Mouse (Mus musculus): Measurements from ENCODE around the gene Cd59b. TPM values are rescaled to one million over a fixed set of nuclear protein-coding genes. Genes with fewer than 3 reads are reported as not detected.
"Not testable (repeated sequence)": the region's sequence is repeated elsewhere in the genome, so short reads cannot be mapped to it uniquely, and the experiment has no call there.

Cd59b gene
- total RNA-seq, 1 experiment from 2014 or later = not detected

GRCm38 (mm10) chr2:104060996-104061395, 8.7 kb upstream of the Cd59b start:
- ATAC-seq (ENCODE audit: extremely low read depth, insufficient number of reproducible peaks, low FRiP score, poor library complexity, severe bottlenecking) = no peak

- ATAC-seq (ENCODE audit: extremely low read depth, insufficient number of reproducible peaks, low FRiP score, poor library complexity, severe bottlenecking) = no peak
Measured at GRCm38 (mm10) chr2:104062665-104063064, 7.0 kb upstream of the Cd59b start.

DNA sequence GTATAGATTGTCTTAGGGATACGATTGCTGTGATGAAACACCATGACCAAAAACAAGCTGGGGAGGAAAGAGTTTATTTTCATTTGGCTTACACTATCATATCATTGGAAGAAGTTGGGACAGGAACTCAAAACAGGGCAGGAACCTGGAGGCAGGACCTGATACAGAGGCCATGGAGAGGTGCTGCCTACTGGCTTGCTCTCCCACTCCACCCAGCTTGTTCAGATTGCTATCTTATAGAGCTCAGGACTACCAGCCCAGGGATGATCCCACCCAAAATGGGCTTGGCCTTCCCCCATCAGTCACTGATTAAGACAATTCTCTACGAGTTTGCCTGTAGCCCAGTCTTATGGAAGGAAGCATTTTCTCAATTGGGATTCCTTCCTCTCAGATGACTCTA, 5.5 kb upstream of the Cd59b start:
- ATAC-seq (ENCODE audit: extremely low read depth, insufficient number of reproducible peaks, low FRiP score, poor library complexity, severe bottlenecking) = no peak

DNA sequence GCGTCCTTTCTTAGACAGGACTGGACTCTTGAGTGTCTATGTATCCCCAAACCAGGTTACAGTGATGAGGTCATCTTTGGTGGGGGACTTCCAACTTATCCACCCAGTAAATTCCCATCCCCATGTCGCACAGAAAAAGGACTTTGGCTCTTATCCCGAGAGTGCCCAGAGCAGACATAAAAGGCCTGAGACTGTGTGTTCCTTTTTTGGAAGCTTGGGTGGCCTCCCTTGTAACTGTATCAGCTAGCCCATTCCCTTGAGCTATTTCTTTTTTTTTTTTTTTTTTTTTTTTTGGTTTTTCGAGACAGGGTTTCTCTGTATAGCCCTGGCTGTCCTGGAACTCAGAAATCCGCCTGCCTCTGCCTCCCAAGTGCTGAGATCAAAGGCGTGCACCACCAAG, 4.1 kb upstream of the Cd59b start, which contains the start of gene Gm10912:
Gm10912 (plus strand) TSS at position 301 of the 400 bp plus-strand sequence.
- not testable (repeated sequence) for ATAC-seq (ENCODE audit: extremely low read depth, insufficient number of reproducible peaks, low FRiP score, poor library complexity, severe bottlenecking)

GRCm38 (mm10) chr2:104068450-104068849, 1.2 kb upstream of the Cd59b start, which contains the start of gene Gm10799:
Gene Gm10799, minus strand, starts transcription at chr2:104068550.
- ATAC-seq (ENCODE audit: extremely low read depth, insufficient number of reproducible peaks, low FRiP score, poor library complexity, severe bottlenecking) = not testable (repeated sequence)

GRCm38 (mm10) chr2:104078285-104078684, 8.6 kb downstream of the Cd59b start:
- not testable (repeated sequence) for ATAC-seq (ENCODE audit: extremely low read depth, insufficient number of reproducible peaks, low FRiP score, poor library complexity, severe bottlenecking)

- not testable (repeated sequence) for ATAC-seq (ENCODE audit: extremely low read depth, insufficient number of reproducible peaks, low FRiP score, poor library complexity, severe bottlenecking)
Measured at GRCm38 (mm10) chr2:104081436-104082050, 11.9 kb downstream of the Cd59b start.

- no peak for ATAC-seq (ENCODE audit: extremely low read depth, insufficient number of reproducible peaks, low FRiP score, poor library complexity, severe bottlenecking)
Measured at GRCm38 (mm10) chr2:104082474-104082873, 12.8 kb downstream of the Cd59b start.

DNA sequence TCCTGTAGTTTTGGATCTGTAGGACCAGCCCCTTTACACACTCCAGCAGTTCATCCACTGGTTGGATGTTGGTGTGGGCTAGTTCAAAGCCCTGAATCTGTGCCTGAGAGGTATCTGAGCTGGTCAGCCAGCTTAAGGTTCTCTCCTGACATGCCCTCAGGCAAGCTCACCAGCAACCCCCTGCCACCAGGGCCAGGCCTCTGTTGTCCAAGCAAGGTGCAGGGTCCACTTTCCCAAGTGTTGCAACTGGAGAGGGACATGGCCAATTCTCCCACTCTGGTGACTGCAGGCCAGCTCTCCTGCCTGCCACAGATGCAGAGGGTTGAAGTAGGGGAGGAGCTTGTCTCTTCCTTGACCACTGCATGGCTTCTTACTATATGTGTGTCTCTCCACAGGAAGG, 14.4 kb downstream of the Cd59b start:
- ATAC-seq (ENCODE audit: extremely low read depth, insufficient number of reproducible peaks, low FRiP score, poor library complexity, severe bottlenecking) = not testable (repeated sequence)

DNA sequence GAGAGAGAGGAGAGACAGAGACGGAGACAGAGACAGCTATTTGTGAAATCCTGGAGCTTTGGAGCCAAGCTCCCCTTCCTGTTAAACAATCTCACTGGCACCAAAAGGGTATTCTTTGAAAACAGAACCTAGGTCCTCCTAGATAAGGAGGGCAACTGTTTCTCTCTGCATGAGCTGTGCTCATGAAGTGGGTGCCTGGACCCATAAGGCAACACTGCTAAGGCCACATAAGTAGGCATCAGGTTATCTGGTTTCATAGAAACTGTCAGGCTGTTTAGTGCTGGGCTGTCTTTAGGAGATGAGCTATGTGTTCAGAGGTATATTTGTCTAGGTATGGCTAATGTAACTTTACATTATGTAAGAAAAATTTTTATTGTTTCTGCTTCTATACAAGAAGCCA, 17.9 kb downstream of the Cd59b start:
- not testable (repeated sequence) for ATAC-seq (ENCODE audit: extremely low read depth, insufficient number of reproducible peaks, low FRiP score, poor library complexity, severe bottlenecking)

- no peak for ATAC-seq (ENCODE audit: extremely low read depth, insufficient number of reproducible peaks, low FRiP score, poor library complexity, severe bottlenecking)
Measured at GRCm38 (mm10) chr2:104093305-104093704, 23.7 kb downstream of the Cd59b start.

DNA sequence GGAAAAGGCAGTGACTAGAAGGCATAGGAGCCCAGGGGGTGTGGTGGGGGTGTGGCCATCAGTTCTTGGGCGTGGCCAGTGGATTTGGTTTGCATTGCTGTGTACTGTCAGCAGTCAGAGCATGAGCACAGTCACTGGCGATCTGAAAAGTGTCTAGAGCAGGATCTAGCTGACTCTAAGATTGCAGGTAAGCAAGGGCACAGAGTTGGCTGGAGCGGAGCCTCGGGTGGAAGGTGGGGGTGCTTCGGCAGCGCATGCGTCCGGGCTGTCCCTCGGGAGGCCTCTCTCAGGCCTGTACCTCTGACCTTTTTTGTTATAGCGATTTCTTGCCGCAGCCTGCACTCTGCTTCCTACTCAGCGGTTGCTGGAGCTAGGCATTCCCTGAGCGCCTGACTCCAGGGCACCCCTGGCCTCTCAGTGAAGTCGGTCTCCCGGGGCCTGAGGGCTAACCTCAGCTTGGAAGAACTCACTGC, 26.1 kb downstream of the Cd59b start, which contains the start of gene Cd59a:
Cd59a (plus strand) TSS at position 61 of the 473 bp plus-strand sequence.
- ATAC-seq (ENCODE audit: extremely low read depth, insufficient number of reproducible peaks, low FRiP score, poor library complexity, severe bottlenecking) = no peak

DNA sequence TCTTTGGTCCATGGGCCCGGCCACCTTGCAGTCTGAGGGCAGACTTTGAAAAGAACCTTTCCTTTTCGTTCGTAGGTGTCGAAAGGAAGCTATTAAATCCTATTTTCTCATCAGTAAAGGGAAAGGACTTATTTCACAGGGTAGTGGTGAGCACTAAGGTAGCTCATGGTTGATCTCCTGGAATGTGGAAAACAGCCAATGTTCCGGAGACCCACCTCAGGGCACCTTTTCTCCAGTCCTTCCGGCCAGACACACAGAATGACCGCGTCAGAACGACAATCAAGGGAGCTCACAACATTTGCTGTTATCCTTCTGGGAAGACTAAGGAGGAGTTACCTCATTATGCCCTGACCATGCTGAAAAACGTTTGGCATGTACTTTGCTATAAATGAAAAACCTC, 26.6 kb downstream of the Cd59b start:
- ATAC-seq (ENCODE audit: extremely low read depth, insufficient number of reproducible peaks, low FRiP score, poor library complexity, severe bottlenecking) = no peak

DNA sequence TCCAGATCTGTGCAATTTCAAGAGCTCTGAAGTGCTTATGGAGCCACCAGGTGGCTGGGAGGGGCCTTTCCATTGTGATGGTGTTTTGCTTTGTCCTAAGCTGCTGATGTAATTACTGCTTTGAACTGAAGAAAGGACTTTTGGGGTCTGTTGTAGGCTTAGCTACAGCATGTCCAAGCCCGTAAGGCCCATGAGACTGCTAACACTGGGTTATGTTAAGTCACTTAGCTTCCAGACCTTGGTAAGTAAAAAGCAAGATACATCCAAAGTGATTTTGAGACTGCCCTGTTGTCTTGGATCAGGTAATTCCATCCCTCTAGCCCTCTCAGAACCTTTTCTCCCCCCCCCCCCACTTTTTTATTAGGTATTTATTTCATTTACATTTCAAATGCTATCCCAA, 27.1 kb downstream of the Cd59b start:
- ATAC-seq (ENCODE audit: extremely low read depth, insufficient number of reproducible peaks, low FRiP score, poor library complexity, severe bottlenecking) = not testable (repeated sequence)

GRCm38 (mm10) chr2:104097396-104097795, 27.7 kb downstream of the Cd59b start:
- not testable (repeated sequence) for ATAC-seq (ENCODE audit: extremely low read depth, insufficient number of reproducible peaks, low FRiP score, poor library complexity, severe bottlenecking)

DNA sequence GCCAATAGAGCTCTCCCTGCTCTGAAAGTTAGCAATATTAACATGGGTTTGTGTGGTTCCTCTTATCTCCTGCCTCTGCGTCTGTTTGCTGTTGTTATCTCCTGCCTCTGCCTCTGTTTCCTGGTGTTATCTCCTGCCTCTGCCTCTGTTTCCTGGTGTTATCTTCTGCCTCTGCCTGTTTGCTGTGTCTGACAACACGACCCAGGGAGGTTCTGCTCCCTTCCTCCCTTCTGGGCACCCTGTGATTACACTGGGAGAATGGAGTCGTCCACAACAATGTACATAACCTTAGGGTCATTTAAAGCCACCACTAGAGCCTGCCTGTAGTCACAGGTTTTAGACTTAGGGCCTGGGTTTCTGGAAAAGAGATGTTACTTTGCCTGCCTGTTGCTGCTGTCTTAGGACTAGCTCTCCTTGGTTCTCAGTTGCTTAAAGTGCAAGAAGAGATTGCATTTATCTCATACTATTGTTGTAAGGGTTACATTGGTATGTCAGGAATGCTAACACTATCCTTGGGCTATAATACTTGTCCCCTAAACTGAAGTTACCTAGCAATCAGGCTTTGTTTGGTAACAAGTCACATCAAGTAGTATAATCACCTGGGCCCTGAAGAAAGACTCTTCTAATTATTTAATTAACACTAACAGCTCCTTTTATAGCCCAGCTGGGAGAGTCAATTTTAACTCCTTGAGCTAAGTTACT, 29.0 kb downstream of the Cd59b start:
- ATAC-seq (ENCODE audit: extremely low read depth, insufficient number of reproducible peaks, low FRiP score, poor library complexity, severe bottlenecking) = no peak

DNA sequence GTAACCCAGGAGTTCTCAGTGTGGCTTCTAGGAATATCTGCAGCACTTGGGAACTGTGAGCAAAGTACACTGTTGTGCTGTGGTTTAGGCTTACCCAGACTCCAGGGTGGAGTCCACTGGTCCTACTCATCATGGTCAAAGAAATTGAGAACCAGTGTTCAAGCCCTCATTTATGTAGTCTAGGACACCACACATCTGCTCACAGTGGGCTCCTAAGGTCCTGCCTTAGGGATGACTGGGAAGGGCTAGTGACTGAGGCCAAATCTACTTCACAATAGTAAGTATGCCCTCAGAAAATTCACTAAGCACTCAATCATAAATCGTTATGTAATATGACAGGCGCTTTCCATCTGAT, 29.6 kb downstream of the Cd59b start:
- no peak for ATAC-seq (ENCODE audit: extremely low read depth, insufficient number of reproducible peaks, low FRiP score, poor library complexity, severe bottlenecking)

GRCm38 (mm10) chr2:104099946-104100345, 30.3 kb downstream of the Cd59b start:
- ATAC-seq (ENCODE audit: extremely low read depth, insufficient number of reproducible peaks, low FRiP score, poor library complexity, severe bottlenecking) = no peak

GRCm38 (mm10) chr2:104104800-104105199, 35.2 kb downstream of the Cd59b start:
- ATAC-seq (ENCODE audit: extremely low read depth, insufficient number of reproducible peaks, low FRiP score, poor library complexity, severe bottlenecking) = no peak

DNA sequence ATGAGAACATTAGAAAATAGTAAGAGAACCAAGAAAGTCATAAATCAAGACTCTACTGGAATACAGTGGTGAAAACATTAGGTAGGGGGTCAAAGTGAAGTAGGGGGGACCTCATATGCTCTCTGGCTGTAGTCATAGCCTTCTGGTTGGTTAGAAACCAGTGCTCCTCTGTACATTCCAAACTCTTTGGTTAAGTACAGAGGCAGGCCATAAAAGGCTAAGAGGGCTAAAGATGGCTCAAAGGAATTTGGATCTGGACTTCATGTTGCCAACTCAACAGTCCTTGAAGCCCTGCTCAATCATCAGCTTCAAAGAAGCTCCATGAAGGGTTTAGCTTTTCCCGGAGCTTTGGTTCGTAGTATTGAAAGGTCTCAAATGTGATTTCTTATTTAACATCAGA, 39.4 kb downstream of the Cd59b start:
- not testable (repeated sequence) for ATAC-seq (ENCODE audit: extremely low read depth, insufficient number of reproducible peaks, low FRiP score, poor library complexity, severe bottlenecking)
